Mouse (Mus musculus): ENCODE measurements around the gene Vwa3b. TPM values are rescaled to one million over a fixed set of nuclear protein-coding genes. Genes with fewer than 3 reads are reported as not detected.

The Vwa3b gene
- not detected in 2 replicates for polyA plus RNA-seq (2014; fragmentation: Nextera tagmentation; extraction: Ambion mirVana)

GRCm38 (mm10) chr1:37025962-37026686, at the start of gene Vwa3b:
Vwa3b (plus strand) TSS chr1:37026596.
- WGBS = 68% methylated on average over 5 of the region's 5 CpGs
- H3K4me2 ChIP-seq = no peak within 1 kb of the TSS
- no peak for DNase-seq (ENCODE audit: low spot score)
- ATAC-seq (replicated peaks; ENCODE audit: low FRiP score) = no peak
- H3K9ac ChIP-seq (ENCODE audit: low read depth, low read length) = no peak within 1 kb of the TSS
- no peak within 1 kb of the TSS for H3K4me3 ChIP-seq (ENCODE audit: low read depth, low read length)
- no peaks in the 10 kb centered on the region for H3K36me3 ChIP-seq (ENCODE audit: control insufficient read depth, insufficient read depth, low read length)
- H3K27ac ChIP-seq (ENCODE audit: low read depth, low read length) = no peak within 1 kb of the TSS
- peaks cover 22% of the 10 kb centered on the region for H3K27me3 ChIP-seq (replicated peaks; ENCODE audit: control insufficient read depth, insufficient read depth, low read length)
- no peaks in the 10 kb centered on the region for H3K9me3 ChIP-seq (ENCODE audit: control insufficient read depth, low read length)
- H3K4me1 ChIP-seq (replicated peaks; ENCODE audit: control insufficient read depth, insufficient read depth, low read length) = peaks cover 4% of the 10 kb centered on the region; the same call in 1 of the 2 replicates

- Histone ChIP-seq H3K27me3 (replicated peaks; ENCODE audit: control insufficient read depth, insufficient read depth, low read length) (no peaks in the 10 kb centered on the region), H3K9ac (ENCODE audit: low read depth, low read length) (no peak overlapping the region), H3K36me3 (ENCODE audit: control insufficient read depth, insufficient read depth, low read length) (no peaks in the 10 kb centered on the region), H3K9me3 (ENCODE audit: control insufficient read depth, low read length) (no peaks in the 10 kb centered on the region), H3K4me3 (ENCODE audit: low read depth, low read length) (no peak overlapping the region), H3K4me1 (replicated peaks; ENCODE audit: control insufficient read depth, insufficient read depth, low read length) (no peaks in the 10 kb centered on the region), H3K4me2 (no peak overlapping the region), H3K27ac (ENCODE audit: low read depth, low read length) (no peak overlapping the region)
- no peak for ATAC-seq (replicated peaks; ENCODE audit: low FRiP score)
- DNase-seq (ENCODE audit: low spot score) = no peak
- 80% methylated on average over 4 of the region's 4 CpGs for WGBS
Measured at GRCm38 (mm10) chr1:36976770-36977169, 49.6 kb upstream of the Vwa3b start.

GRCm38 (mm10) chr1:36982191-36982961, 44.0 kb upstream of the Vwa3b start:
- H3K4me3 ChIP-seq (ENCODE audit: low read depth, low read length) = no peak overlapping the region
- no peaks in the 10 kb centered on the region for H3K36me3 ChIP-seq (ENCODE audit: control insufficient read depth, insufficient read depth, low read length)
- no peak overlapping the region for H3K4me2 ChIP-seq
- no peaks in the 10 kb centered on the region for H3K9me3 ChIP-seq (ENCODE audit: control insufficient read depth, low read length)
- no peak overlapping the region for H3K9ac ChIP-seq (ENCODE audit: low read depth, low read length)
- no peak overlapping the region for H3K27ac ChIP-seq (ENCODE audit: low read depth, low read length)
- H3K27me3 ChIP-seq (replicated peaks; ENCODE audit: control insufficient read depth, insufficient read depth, low read length) = peaks cover 3% of the 10 kb centered on the region
- 59% methylated on average over 9 of the region's 9 CpGs for WGBS
- DNase-seq (ENCODE audit: low spot score) (no peak), ATAC-seq (replicated peaks; ENCODE audit: low FRiP score) (no peak)
- H3K4me1 ChIP-seq (replicated peaks; ENCODE audit: control insufficient read depth, insufficient read depth, low read length) = no peaks in the 10 kb centered on the region

- Histone ChIP-seq H3K9me3 (ENCODE audit: control insufficient read depth, low read length) (no peaks in the 10 kb centered on the region), H3K9ac (ENCODE audit: low read depth, low read length) (no peak overlapping the region), H3K36me3 (ENCODE audit: control insufficient read depth, insufficient read depth, low read length) (no peaks in the 10 kb centered on the region), H3K4me1 (replicated peaks; ENCODE audit: control insufficient read depth, insufficient read depth, low read length) (no peaks in the 10 kb centered on the region), H3K27ac (ENCODE audit: low read depth, low read length) (no peak overlapping the region), H3K4me3 (ENCODE audit: low read depth, low read length) (no peak overlapping the region), H3K4me2 (no peak overlapping the region), H3K27me3 (replicated peaks; ENCODE audit: control insufficient read depth, insufficient read depth, low read length) (peaks cover 3% of the 10 kb centered on the region)
- ATAC-seq (replicated peaks; ENCODE audit: low FRiP score) (no peak), DNase-seq (ENCODE audit: low spot score) (no peak)
- 49% methylated on average over 4 of the region's 4 CpGs for WGBS
Measured at GRCm38 (mm10) chr1:36983754-36984153, 42.6 kb upstream of the Vwa3b start.

- DNase-seq (ENCODE audit: low spot score) (no peak), ATAC-seq (replicated peaks; ENCODE audit: low FRiP score) (no peak)
- Histone ChIP-seq H3K9ac (ENCODE audit: low read depth, low read length) (no peak overlapping the region), H3K36me3 (ENCODE audit: control insufficient read depth, insufficient read depth, low read length) (no peaks in the 10 kb centered on the region), H3K9me3 (ENCODE audit: control insufficient read depth, low read length) (no peaks in the 10 kb centered on the region), H3K4me3 (ENCODE audit: low read depth, low read length) (no peak overlapping the region), H3K4me1 (replicated peaks; ENCODE audit: control insufficient read depth, insufficient read depth, low read length) (no peaks in the 10 kb centered on the region), H3K27ac (ENCODE audit: low read depth, low read length) (no peak overlapping the region), H3K27me3 (replicated peaks; ENCODE audit: control insufficient read depth, insufficient read depth, low read length) (peaks cover 3% of the 10 kb centered on the region), H3K4me2 (no peak overlapping the region)
- 43% methylated on average over 6 of the region's 6 CpGs for WGBS
Measured at GRCm38 (mm10) chr1:36984406-36984805, 42.0 kb upstream of the Vwa3b start.

- 68% methylated on average over 6 of the region's 6 CpGs for WGBS
- Histone ChIP-seq H3K4me3 (ENCODE audit: low read depth, low read length) (no peak overlapping the region), H3K27ac (ENCODE audit: low read depth, low read length) (no peak overlapping the region), H3K27me3 (replicated peaks; ENCODE audit: control insufficient read depth, insufficient read depth, low read length) (peaks cover 3% of the 10 kb centered on the region), H3K9ac (ENCODE audit: low read depth, low read length) (no peak overlapping the region), H3K4me1 (replicated peaks; ENCODE audit: control insufficient read depth, insufficient read depth, low read length) (no peaks in the 10 kb centered on the region), H3K9me3 (ENCODE audit: control insufficient read depth, low read length) (no peaks in the 10 kb centered on the region), H3K36me3 (ENCODE audit: control insufficient read depth, insufficient read depth, low read length) (no peaks in the 10 kb centered on the region), H3K4me2 (no peak overlapping the region)
- no peak for DNase-seq (ENCODE audit: low spot score)
- ATAC-seq (replicated peaks; ENCODE audit: low FRiP score) = no peak
Measured at GRCm38 (mm10) chr1:36985896-36986295, 40.5 kb upstream of the Vwa3b start.

GRCm38 (mm10) chr1:36986396-36987160, 39.8 kb upstream of the Vwa3b start:
- no peaks in the 10 kb centered on the region for H3K9me3 ChIP-seq (ENCODE audit: control insufficient read depth, low read length)
- ATAC-seq (replicated peaks; ENCODE audit: low FRiP score) (no peak), DNase-seq (ENCODE audit: low spot score) (no peak)
- H3K4me1 ChIP-seq (replicated peaks; ENCODE audit: control insufficient read depth, insufficient read depth, low read length) = no peaks in the 10 kb centered on the region
- no peak overlapping the region for H3K9ac ChIP-seq (ENCODE audit: low read depth, low read length)
- H3K36me3 ChIP-seq (ENCODE audit: control insufficient read depth, insufficient read depth, low read length) = no peaks in the 10 kb centered on the region
- H3K4me3 ChIP-seq (ENCODE audit: low read depth, low read length) = no peak overlapping the region
- H3K4me2 ChIP-seq = no peak overlapping the region
- WGBS = 73% methylated on average over 14 of the region's 14 CpGs
- no peak overlapping the region for H3K27ac ChIP-seq (ENCODE audit: low read depth, low read length)
- H3K27me3 ChIP-seq (replicated peaks; ENCODE audit: control insufficient read depth, insufficient read depth, low read length) = peaks cover 3% of the 10 kb centered on the region

- Histone ChIP-seq H3K9me3 (ENCODE audit: control insufficient read depth, low read length) (no peaks in the 10 kb centered on the region), H3K27me3 (replicated peaks; ENCODE audit: control insufficient read depth, insufficient read depth, low read length) (peaks cover 3% of the 10 kb centered on the region), H3K4me2 (no peak overlapping the region), H3K9ac (ENCODE audit: low read depth, low read length) (no peak overlapping the region), H3K4me1 (replicated peaks; ENCODE audit: control insufficient read depth, insufficient read depth, low read length) (no peaks in the 10 kb centered on the region), H3K27ac (ENCODE audit: low read depth, low read length) (no peak overlapping the region), H3K4me3 (ENCODE audit: low read depth, low read length) (no peak overlapping the region), H3K36me3 (ENCODE audit: control insufficient read depth, insufficient read depth, low read length) (no peaks in the 10 kb centered on the region)
- WGBS = 74% methylated on average over 10 of the region's 10 CpGs
- ATAC-seq (replicated peaks; ENCODE audit: low FRiP score) (no peak), DNase-seq (ENCODE audit: low spot score) (no peak)
Measured at GRCm38 (mm10) chr1:36987172-36988148, 38.9 kb upstream of the Vwa3b start.
